Mouse (Mus musculus) intestine, postnatal 0 days (tissue): ENCODE results near the gene Grm4. TPM values are rescaled to one million over a fixed set of nuclear protein-coding genes. Genes with fewer than 3 reads are reported as not detected.

Experiments
- ATAC-seq: fragments of 200-750 bp; cut with Nextera tagmentation; 2 replicates; pipeline ENCODE4 v1.8.0; 2017; ENCODE audit warnings: mild to moderate bottlenecking, moderate TSS enrichment, moderate library complexity
- H3K27ac ChIP-seq: fragments of 300-500 bp; sonication (generic); 2 replicates; pipeline ENCODE4 v1.5.1; 2014; ENCODE audit warnings: mild to moderate bottlenecking, low read depth, low read length, moderate library complexity
- H3K27me3 ChIP-seq: fragments of 300-500 bp; sonication (generic); replicated peaks from 2 replicates; pipeline ENCODE4 v1.6.1; 2014; ENCODE audit warnings: low read length, mixed read lengths; ENCODE audit not compliant: control insufficient read depth, insufficient read depth
- H3K36me3 ChIP-seq: fragments of 300-500 bp; sonication (generic); 2 replicates; pipeline ENCODE4 v1.6.1; 2014; ENCODE audit warnings: mild to moderate bottlenecking, moderate library complexity; ENCODE audit not compliant: control insufficient read depth, insufficient read depth
- H3K4me1 ChIP-seq: fragments of 300-500 bp; sonication (generic); replicated peaks from 2 replicates; pipeline ENCODE4 v1.6.1; 2014; ENCODE audit warnings: antibody characterized with exemption, low read length, mixed read lengths; ENCODE audit not compliant: control insufficient read depth, insufficient read depth
- H3K4me2 ChIP-seq: fragments of 300-500 bp; sonication (generic); replicated peaks from 2 replicates; pipeline ENCODE4 v1.6.1; 2014; ENCODE audit warnings: low read depth, mild to moderate bottlenecking, moderate library complexity
- H3K4me3 ChIP-seq: fragments of 300-500 bp; sonication (generic); 2 replicates; pipeline ENCODE4 v1.5.1; 2014; ENCODE audit warnings: low read depth, low read length
- H3K9ac ChIP-seq: fragments of 300-500 bp; sonication (generic); 2 replicates; pipeline ENCODE4 v1.6.1; 2014; ENCODE audit warnings: mild to moderate bottlenecking, low read depth, low read length
- H3K9me3 ChIP-seq: fragments of 300-500 bp; sonication (generic); 2 replicates; pipeline ENCODE4 v1.6.1; 2016; ENCODE audit warnings: mixed run types; ENCODE audit not compliant: control insufficient read depth
- CTCF ChIP-seq: sonication (generic); IDR thresholded peaks from 2 replicates; pipeline ENCODE4 v1.5.1; 2016; ENCODE audit warnings: low read depth, mild to moderate bottlenecking, control low read depth, antibody characterized with exemption, moderate library complexity
- WGBS: fragments of 180-500 bp; shearing (Covaris S2); extraction: QIAGEN DNeasy Blood & Tissue Kit; methylation state at CpG from one replicate; pipeline ENCODE4 v1.1.7; 2014; 5-methylcytosine and 5-hydroxymethylcytosine counted together
- polyA plus RNA-seq: library from polyadenylated mRNA; unstranded; fragments of >200 nt; fragmentation: Nextera tagmentation; extraction: Ambion mirVana; gene quantifications from 2 replicates; pipeline ENCODE4 v1.2.1, GENCODE M21; 2015

Grm4 gene
- polyA plus RNA-seq, 1 experiment from 2014 or later = 0.47 TPM

- WGBS = 89% methylated on average over 15 of the region's 15 CpGs
- Histone ChIP-seq H3K9ac (no peak overlapping the region), H3K9me3 (no peaks in the 10 kb centered on the region), H3K4me3 (no peak overlapping the region), H3K4me1 (no peaks in the 10 kb centered on the region), H3K27me3 (no peaks in the 10 kb centered on the region), H3K36me3 (no peaks in the 10 kb centered on the region), H3K4me2 (no peak overlapping the region), H3K27ac (no peak overlapping the region)
- ATAC-seq = no peak
- TF ChIP-seq CTCF = no peak
Observed at GRCm38 (mm10) chr17:27435225-27435624, 86.0 kb downstream of the Grm4 start.

- 78% methylated on average over 1 of the region's 1 CpGs for WGBS
- no peak overlapping the region for H3K9ac ChIP-seq
- no peak overlapping the region for H3K27ac ChIP-seq
- no peaks in the 10 kb centered on the region for H3K27me3 ChIP-seq
- no peak overlapping the region for H3K4me3 ChIP-seq
- no peak for ATAC-seq
- TF ChIP-seq CTCF = no peak
- no peaks in the 10 kb centered on the region for H3K4me1 ChIP-seq
- peaks cover under 1% of the 10 kb centered on the region; the same call in 1 of the 2 replicates for H3K9me3 ChIP-seq
- H3K4me2 ChIP-seq = no peak overlapping the region
- H3K36me3 ChIP-seq = no peaks in the 10 kb centered on the region
Observed at GRCm38 (mm10) chr17:27434066-27434465, 87.1 kb downstream of the Grm4 start.

- ATAC-seq = no peak
- WGBS = 74% methylated on average over 3 of the region's 3 CpGs
- no peak for TF ChIP-seq CTCF
- no peaks in the 10 kb centered on the region for H3K36me3 ChIP-seq
- no peaks in the 10 kb centered on the region for H3K4me1 ChIP-seq
- no peak overlapping the region for H3K27ac ChIP-seq
- H3K4me3 ChIP-seq = no peak overlapping the region
- peaks cover 9% of the 10 kb centered on the region for H3K9me3 ChIP-seq
- H3K27me3 ChIP-seq = no peaks in the 10 kb centered on the region
- no peak overlapping the region for H3K4me2 ChIP-seq
- no peak overlapping the region for H3K9ac ChIP-seq
Observed at GRCm38 (mm10) chr17:27433179-27433680, 88.0 kb downstream of the Grm4 start.

DNA sequence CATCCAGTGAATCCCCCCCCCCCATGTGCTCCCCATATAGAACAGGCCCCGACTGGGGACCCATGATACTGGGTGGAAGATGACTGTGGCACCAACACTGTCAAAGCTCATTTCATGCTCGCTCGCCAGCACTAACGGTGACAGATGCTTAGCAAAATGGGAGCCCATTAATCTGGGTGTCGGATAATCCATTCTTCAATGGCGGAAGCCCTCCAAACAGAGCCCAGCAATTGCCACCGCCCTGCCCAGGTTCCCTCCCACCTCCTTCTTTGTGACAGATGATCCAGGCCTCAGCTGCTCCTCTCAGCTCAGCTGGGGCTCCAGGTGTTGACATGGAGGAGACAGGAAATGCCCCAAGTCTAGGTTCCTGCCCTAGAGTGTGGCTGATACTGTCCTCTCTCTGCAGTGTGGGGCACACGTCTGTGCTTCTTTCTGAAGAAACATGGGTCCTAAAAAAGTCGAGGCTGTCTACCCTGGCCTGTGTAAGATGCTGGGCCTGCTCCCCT is 89.0 kb downstream of the Grm4 start:
- H3K36me3 ChIP-seq = no peaks in the 10 kb centered on the region
- H3K4me1 ChIP-seq = no peaks in the 10 kb centered on the region
- H3K4me3 ChIP-seq = no peak overlapping the region
- no peak for ATAC-seq
- H3K27ac ChIP-seq = no peak overlapping the region
- H3K4me2 ChIP-seq = no peak overlapping the region
- H3K27me3 ChIP-seq = no peaks in the 10 kb centered on the region
- H3K9me3 ChIP-seq = peaks cover 11% of the 10 kb centered on the region
- no peak overlapping the region for H3K9ac ChIP-seq
- TF ChIP-seq CTCF = no peak
- 66% methylated on average over 9 of the region's 9 CpGs for WGBS

GRCm38 (mm10) chr17:27431049-27431839 is 90.0 kb downstream of the Grm4 start:
- H3K27ac ChIP-seq = 0 out of 2 replicates have a peak overlapping the region, but pooled peaks have one; percentile 11
- no peaks in the 10 kb centered on the region for H3K36me3 ChIP-seq
- peaks cover 11% of the 10 kb centered on the region for H3K9me3 ChIP-seq
- H3K4me1 ChIP-seq = no peaks in the 10 kb centered on the region
- H3K9ac ChIP-seq = no peak overlapping the region
- H3K4me3 ChIP-seq = no peak overlapping the region
- 63% methylated on average over 26 of the region's 26 CpGs for WGBS
- H3K27me3 ChIP-seq = no peaks in the 10 kb centered on the region
- peak overlapping the region; percentile 17; the same call in 1 of the 2 replicates for H3K4me2 ChIP-seq
- TF ChIP-seq CTCF = no peak
- ATAC-seq = peak; percentile 80

DNA sequence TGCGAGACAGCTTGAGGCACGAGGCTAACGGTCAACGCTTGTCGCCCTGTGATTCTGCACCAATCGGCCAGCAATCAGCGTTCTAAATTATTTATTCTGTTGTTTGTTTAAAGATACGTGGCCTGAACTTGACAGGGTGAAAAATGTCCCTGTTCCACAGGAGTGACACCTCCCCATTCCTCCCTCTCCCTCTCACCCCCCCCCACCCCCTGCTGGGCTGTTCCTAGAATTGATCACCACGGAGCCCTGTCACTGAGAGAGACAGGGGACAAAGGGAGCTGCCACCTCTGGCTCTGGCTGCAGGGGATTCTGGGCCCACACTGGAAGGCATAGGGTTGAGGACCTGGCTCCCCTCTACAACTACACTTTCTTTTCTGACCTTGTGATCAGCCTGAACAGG is 91.4 kb downstream of the Grm4 start:
- ATAC-seq = no peak
- H3K4me1 ChIP-seq = no peaks in the 10 kb centered on the region
- 26% methylated on average over 9 of the region's 9 CpGs for WGBS
- no peaks in the 10 kb centered on the region for H3K36me3 ChIP-seq
- H3K4me3 ChIP-seq = no peak overlapping the region
- H3K27ac ChIP-seq = no peak overlapping the region
- H3K9me3 ChIP-seq = peaks cover 11% of the 10 kb centered on the region
- TF ChIP-seq CTCF = 0 out of 2 replicates have a peak, but pooled peaks have one; percentile 17
- H3K9ac ChIP-seq = no peak overlapping the region
- H3K27me3 ChIP-seq = no peaks in the 10 kb centered on the region
- no peak overlapping the region for H3K4me2 ChIP-seq
